Mouse (Mus musculus) neural tube, embryonic 14.5 days (tissue): ENCODE measurements at regions not wholly inside any gene's neighbourhood (a gene's known extent, or its start where the extent isn't known, plus 50 kb on each side); places are given as distances from the start of the nearest gene placed in this dataset.

Source experiments
- ATAC-seq: fragments of 200-750 bp; cut with Nextera tagmentation; 2 replicates; pipeline ENCODE4 v1.8.0; 2017; ENCODE audit warnings: low read depth, mild to moderate bottlenecking, moderate TSS enrichment, moderate library complexity
- H3K27ac ChIP-seq: fragments of 300-500 bp; sonication (generic); 2 replicates; pipeline ENCODE4 v1.5.1; 2014; ENCODE audit warnings: low read depth, mild to moderate bottlenecking, control low read depth, low read length, moderate library complexity, mixed read lengths
- H3K27me3 ChIP-seq: fragments of 300-500 bp; sonication (generic); 2 replicates; pipeline ENCODE4 v1.6.1; 2014; ENCODE audit warnings: low read length; ENCODE audit not compliant: control insufficient read depth, insufficient read depth
- H3K36me3 ChIP-seq: fragments of 300-500 bp; sonication (generic); 2 replicates; pipeline ENCODE4 v1.6.1; 2014; ENCODE audit warnings: low read length, mixed read lengths; ENCODE audit not compliant: control insufficient read depth, insufficient read depth
- H3K4me1 ChIP-seq: fragments of 300-500 bp; sonication (generic); 2 replicates; pipeline ENCODE4 v1.6.1; 2014; ENCODE audit warnings: low read length; ENCODE audit not compliant: control insufficient read depth, insufficient read depth
- H3K4me2 ChIP-seq: fragments of 300-500 bp; sonication (generic); 2 replicates; pipeline ENCODE4 v1.6.1; 2014; ENCODE audit warnings: mild to moderate bottlenecking, low read depth, low read length, control low read depth
- H3K4me3 ChIP-seq: fragments of 300-500 bp; sonication (generic); 2 replicates; pipeline ENCODE4 v1.5.1; 2014; ENCODE audit warnings: low read depth, low read length, control low read depth, mixed read lengths
- H3K9ac ChIP-seq: fragments of 300-500 bp; sonication (generic); replicated peaks from 2 replicates; pipeline ENCODE4 v1.6.1; 2014; ENCODE audit warnings: low read depth, mild to moderate bottlenecking, control low read depth, low read length, mixed read lengths
- H3K9me3 ChIP-seq: fragments of 300-500 bp; sonication (generic); 2 replicates; pipeline ENCODE4 v1.6.1; 2016; ENCODE audit warnings: low read length; ENCODE audit not compliant: control insufficient read depth
- WGBS: fragments of 180-500 bp; shearing (Covaris S2); extraction: QIAGEN DNeasy Blood & Tissue Kit; methylation state at CpG from one replicate; pipeline ENCODE4 v1.1.7; 2014; 5-methylcytosine and 5-hydroxymethylcytosine counted together

GRCm38 (mm10) chr2:178584970-178585566 is 154.7 kb downstream of the Cdh26 start:
- Histone ChIP-seq H3K9me3 (no peaks in the 10 kb centered on the region), H3K9ac (no peak overlapping the region), H3K4me3 (no peak overlapping the region), H3K36me3 (no peaks in the 10 kb centered on the region), H3K27me3 (no peaks in the 10 kb centered on the region), H3K4me1 (peaks cover 6% of the 10 kb centered on the region), H3K27ac (no peak overlapping the region), H3K4me2 (no peak overlapping the region)
- ATAC-seq = no peak
- 74% methylated on average over 5 of the region's 5 CpGs for WGBS

DNA sequence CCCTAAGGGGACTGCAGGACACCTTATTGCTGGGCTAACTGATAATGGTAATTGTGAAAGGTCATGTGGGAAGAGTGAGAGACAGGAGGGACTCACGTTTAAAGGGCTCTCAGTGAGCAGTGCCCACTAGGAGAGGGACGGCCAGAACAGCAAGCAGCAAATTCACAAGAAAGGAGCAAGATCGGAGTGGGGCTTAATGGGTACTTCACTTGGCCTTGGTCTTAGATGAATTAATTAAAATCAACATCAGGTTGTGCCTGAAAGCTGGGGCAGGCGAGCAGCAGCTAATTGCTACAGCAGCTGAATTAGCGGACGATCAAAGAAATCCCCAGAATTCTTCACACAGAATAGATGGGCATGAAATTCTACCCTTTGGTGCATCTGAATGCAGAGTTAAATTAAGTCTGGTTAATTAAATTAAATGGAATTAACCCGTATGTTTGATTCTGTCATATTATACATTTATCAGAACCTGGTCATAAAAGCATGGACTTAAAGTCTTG is 156.9 kb downstream of the Cdh26 start:
- Histone ChIP-seq H3K4me1 (no peaks in the 10 kb centered on the region), H3K36me3 (no peaks in the 10 kb centered on the region), H3K4me2 (no peak overlapping the region), H3K9me3 (no peaks in the 10 kb centered on the region), H3K4me3 (no peak overlapping the region), H3K9ac (no peak overlapping the region), H3K27me3 (no peaks in the 10 kb centered on the region), H3K27ac (no peak overlapping the region)
- 70% methylated on average over 7 of the region's 7 CpGs for WGBS
- ATAC-seq = no peak

GRCm38 (mm10) chr2:178593743-178594142 is 163.4 kb downstream of the Cdh26 start:
- H3K9me3 ChIP-seq = no peaks in the 10 kb centered on the region
- H3K36me3 ChIP-seq = no peaks in the 10 kb centered on the region
- H3K4me3 ChIP-seq = no peak overlapping the region
- 0 out of 2 replicates have a peak overlapping the region, but pooled peaks have one; percentile 34 for H3K27ac ChIP-seq
- no peak overlapping the region for H3K4me2 ChIP-seq
- WGBS = 49% methylated on average over 9 of the region's 9 CpGs
- H3K4me1 ChIP-seq = peaks cover 13% of the 10 kb centered on the region
- peak; percentile 38; the same call in 1 of the 2 replicates for ATAC-seq
- H3K27me3 ChIP-seq = no peaks in the 10 kb centered on the region
- no peak overlapping the region for H3K9ac ChIP-seq

DNA sequence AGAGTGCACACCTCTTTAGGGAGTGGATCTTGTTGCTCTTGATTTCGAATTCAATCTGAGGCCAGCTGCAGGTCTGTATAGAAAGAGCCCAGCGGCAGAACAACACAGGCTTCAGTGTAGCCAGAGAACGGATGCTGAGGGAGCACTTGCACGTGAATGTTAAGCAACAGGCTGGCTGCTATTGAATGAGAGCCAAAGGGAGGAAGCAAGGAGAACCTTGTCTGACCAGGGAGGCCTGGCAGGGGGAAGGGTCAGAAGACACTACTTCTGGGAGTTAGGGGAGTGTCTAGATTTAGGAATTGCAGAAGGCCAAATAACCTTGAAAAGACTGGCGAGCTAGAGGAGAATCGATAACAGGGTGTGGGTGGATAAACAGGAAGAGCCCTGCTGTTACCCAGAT is 163.8 kb downstream of the Cdh26 start:
- no peak overlapping the region for H3K4me3 ChIP-seq

GRCm38 (mm10) chr2:178596312-178597083 is 166.2 kb downstream of the Cdh26 start:
- H3K4me1 ChIP-seq = peaks cover 13% of the 10 kb centered on the region
- no peak overlapping the region for H3K4me2 ChIP-seq
- H3K27ac ChIP-seq = no peak overlapping the region
- 48% methylated on average over 16 of the region's 16 CpGs for WGBS
- no peak overlapping the region for H3K9ac ChIP-seq
- no peaks in the 10 kb centered on the region for H3K27me3 ChIP-seq
- no peaks in the 10 kb centered on the region for H3K9me3 ChIP-seq
- H3K36me3 ChIP-seq = no peaks in the 10 kb centered on the region
- 0 out of 2 replicates have a peak, but pooled peaks have one; percentile 5 for ATAC-seq
- no peak overlapping the region for H3K4me3 ChIP-seq

More for the DNA sequence above, 163.8 kb downstream of the Cdh26 start:
- 25% methylated on average over 6 of the region's 6 CpGs for WGBS
- Histone ChIP-seq H3K4me1 (peaks cover 13% of the 10 kb centered on the region), H3K27ac (0 out of 2 replicates have a peak overlapping the region, but pooled peaks have one; percentile 34), H3K9ac (no peak overlapping the region), H3K36me3 (no peaks in the 10 kb centered on the region), H3K9me3 (no peaks in the 10 kb centered on the region), H3K27me3 (no peaks in the 10 kb centered on the region), H3K4me2 (no peak overlapping the region)
- ATAC-seq = peak; percentile 31; the same call in 1 of the 2 replicates

GRCm38 (mm10) chr2:178597084-178597470 is 166.7 kb downstream of the Cdh26 start:
- Histone ChIP-seq H3K27me3 (no peaks in the 10 kb centered on the region), H3K27ac (no peak overlapping the region), H3K4me3 (no peak overlapping the region), H3K4me1 (peaks cover 13% of the 10 kb centered on the region), H3K36me3 (no peaks in the 10 kb centered on the region), H3K9ac (no peak overlapping the region), H3K9me3 (no peaks in the 10 kb centered on the region), H3K4me2 (no peak overlapping the region)
- 50% methylated on average over 7 of the region's 7 CpGs for WGBS
- ATAC-seq = peak; percentile 64; the same call in 1 of the 2 replicates

DNA sequence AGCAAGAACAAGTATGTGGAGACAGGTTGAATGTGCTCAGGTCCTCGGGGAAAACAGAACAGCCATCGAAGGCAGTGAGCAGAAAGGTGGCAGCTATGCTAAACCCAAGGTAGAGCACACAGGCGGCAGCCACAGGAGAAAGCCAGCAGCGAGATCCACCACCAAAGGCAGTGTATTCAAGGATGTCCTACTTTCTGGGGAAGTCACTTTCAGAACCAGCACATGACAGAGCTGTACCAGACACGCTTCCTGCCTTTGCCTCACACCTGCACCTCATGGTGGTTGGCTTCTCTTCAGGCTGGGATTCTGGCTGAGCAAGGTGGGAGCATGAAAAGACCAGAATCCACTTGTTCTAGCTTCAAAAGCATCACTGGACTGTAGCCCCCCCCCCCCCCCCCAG is 168.0 kb downstream of the Cdh26 start:
- H3K9me3 ChIP-seq = no peaks in the 10 kb centered on the region
- no peak overlapping the region for H3K4me3 ChIP-seq
- no peaks in the 10 kb centered on the region for H3K36me3 ChIP-seq
- no peak overlapping the region for H3K4me2 ChIP-seq
- no peak overlapping the region for H3K27ac ChIP-seq
- no peaks in the 10 kb centered on the region for H3K27me3 ChIP-seq
- peaks cover 13% of the 10 kb centered on the region for H3K4me1 ChIP-seq
- no peak overlapping the region for H3K9ac ChIP-seq
- ATAC-seq = no peak
- WGBS = 94% methylated on average over 5 of the region's 5 CpGs

GRCm38 (mm10) chr2:178598836-178599235 is 168.5 kb downstream of the Cdh26 start:
- Histone ChIP-seq H3K9ac (no peak overlapping the region), H3K4me2 (no peak overlapping the region), H3K4me3 (no peak overlapping the region), H3K36me3 (no peaks in the 10 kb centered on the region), H3K9me3 (no peaks in the 10 kb centered on the region), H3K4me1 (peaks cover 10% of the 10 kb centered on the region), H3K27ac (no peak overlapping the region), H3K27me3 (no peaks in the 10 kb centered on the region)
- ATAC-seq = no peak
- WGBS = 93% methylated on average over 3 of the region's 3 CpGs

GRCm38 (mm10) chr2:178603443-178603842 is 173.1 kb downstream of the Cdh26 start:
- Histone ChIP-seq H3K9me3 (no peaks in the 10 kb centered on the region), H3K4me1 (no peaks in the 10 kb centered on the region), H3K4me3 (no peak overlapping the region), H3K36me3 (no peaks in the 10 kb centered on the region), H3K27me3 (no peaks in the 10 kb centered on the region), H3K4me2 (no peak overlapping the region), H3K9ac (no peak overlapping the region), H3K27ac (no peak overlapping the region)
- ATAC-seq = no peak
- 88% methylated on average over 2 of the region's 2 CpGs for WGBS
